Mouse (Mus musculus) kidney, embryonic 16.5 days (tissue): ENCODE data around the gene Deaf1. TPM values are rescaled to one million over a fixed set of nuclear protein-coding genes. Genes with fewer than 3 reads are reported as not detected.

Experiments used
- ATAC-seq: fragments of 200-750 bp; cut with Nextera tagmentation; 2 replicates; pipeline ENCODE4 v1.8.0; 2017; ENCODE audit warnings: moderate TSS enrichment; ENCODE audit not compliant: low FRiP score, low TSS enrichment
- H3K27ac ChIP-seq: fragments of 300-500 bp; sonication (generic); 2 replicates; pipeline ENCODE4 v1.5.1; 2014; ENCODE audit warnings: low read length
- H3K27me3 ChIP-seq: fragments of 300-500 bp; sonication (generic); 2 replicates; pipeline ENCODE4 v1.6.1; 2014; ENCODE audit warnings: low read length, control low read depth, mixed read lengths; ENCODE audit not compliant: insufficient read depth
- H3K36me3 ChIP-seq: fragments of 300-500 bp; sonication (generic); 2 replicates; pipeline ENCODE4 v1.6.1; 2014; ENCODE audit warnings: low read length, control low read depth, mixed read lengths; ENCODE audit not compliant: insufficient read depth
- H3K4me1 ChIP-seq: fragments of 300-500 bp; sonication (generic); 2 replicates; pipeline ENCODE4 v1.6.1; 2014; ENCODE audit warnings: low read length, control low read depth, mixed read lengths; ENCODE audit not compliant: insufficient read depth
- H3K4me2 ChIP-seq: fragments of 300-500 bp; sonication (generic); replicated peaks from 2 replicates; pipeline ENCODE4 v1.6.1; 2014; ENCODE audit warnings: low read depth, low read length
- H3K4me3 ChIP-seq: fragments of 300-500 bp; sonication (generic); 2 replicates; pipeline ENCODE4 v1.5.1; 2014; ENCODE audit warnings: mild to moderate bottlenecking, low read length
- H3K9ac ChIP-seq: fragments of 300-500 bp; sonication (generic); replicated peaks from 2 replicates; pipeline ENCODE4 v1.6.1; 2014; ENCODE audit warnings: low read length
- H3K9me3 ChIP-seq: fragments of 300-500 bp; sonication (generic); 2 replicates; pipeline ENCODE4 v1.6.1; 2016; ENCODE audit warnings: low read length, control low read depth
- WGBS: fragments of 180-500 bp; shearing (Covaris S2); extraction: QIAGEN DNeasy Blood & Tissue Kit; methylation state at CpG from one replicate; pipeline ENCODE4 v1.1.7; 2014; 5-methylcytosine and 5-hydroxymethylcytosine counted together
- polyA plus RNA-seq: library from polyadenylated mRNA; unstranded; fragments of >200 nt; fragmentation: Nextera tagmentation; extraction: Ambion mirVana; gene quantifications from 2 replicates; pipeline ENCODE4 v1.2.1, GENCODE M21; 2015

Deaf1 gene
- polyA plus RNA-seq, 1 experiment from 2014 or later = 77.4 TPM

- peak overlapping the region; percentile 73 for H3K9ac ChIP-seq
- WGBS = 67% methylated on average over 6 of the region's 6 CpGs
- H3K9me3 ChIP-seq = no peaks in the 10 kb centered on the region
- H3K4me2 ChIP-seq = peak overlapping the region; percentile 63
- H3K36me3 ChIP-seq = no peaks in the 10 kb centered on the region
- peak overlapping the region; percentile 79 for H3K27ac ChIP-seq
- no peaks in the 10 kb centered on the region for H3K27me3 ChIP-seq
- peaks cover 19% of the 10 kb centered on the region for H3K4me1 ChIP-seq
- peak; percentile 50 for ATAC-seq
- H3K4me3 ChIP-seq = peak overlapping the region; percentile 47; the same call in 1 of the 2 replicates
These were observed 13.0 kb upstream of the Deaf1 start for GRCm38 (mm10) chr7:141340476-141340875.

GRCm38 (mm10) chr7:141340023-141340422 is 12.5 kb upstream of the Deaf1 start:
- no peaks in the 10 kb centered on the region for H3K27me3 ChIP-seq
- peaks cover 19% of the 10 kb centered on the region for H3K4me1 ChIP-seq
- 0 out of 2 replicates have a peak, but pooled peaks cover 2% of the 10 kb centered on the region for H3K36me3 ChIP-seq
- peak overlapping the region; percentile 73 for H3K9ac ChIP-seq
- H3K27ac ChIP-seq = peak overlapping the region; percentile 79
- peak overlapping the region; percentile 47 for H3K4me3 ChIP-seq
- ATAC-seq = peak; percentile 2; the same call in 1 of the 2 replicates
- peak overlapping the region; percentile 63 for H3K4me2 ChIP-seq
- H3K9me3 ChIP-seq = no peaks in the 10 kb centered on the region
- 64% methylated on average over 7 of the region's 7 CpGs for WGBS

- 29% methylated on average over 20 of the region's 20 CpGs for WGBS
- peak; percentile 5; the same call in 1 of the 2 replicates for ATAC-seq
- Histone ChIP-seq H3K4me3 (peak overlapping the region; percentile 47), H3K27me3 (no peaks in the 10 kb centered on the region), H3K36me3 (peaks cover 9% of the 10 kb centered on the region), H3K27ac (peak overlapping the region; percentile 79), H3K4me1 (peaks cover 19% of the 10 kb centered on the region), H3K9ac (peak overlapping the region; percentile 73), H3K4me2 (peak overlapping the region; percentile 63), H3K9me3 (no peaks in the 10 kb centered on the region)
These were observed 11.9 kb upstream of the Deaf1 start for GRCm38 (mm10) chr7:141339215-141339920.

GRCm38 (mm10) chr7:141338576-141339131 is 11.2 kb upstream of the Deaf1 start, which contains the start of gene Eps8l2:
Gene Eps8l2 (plus strand): TSS chr7:141338880.
- H3K9me3 ChIP-seq = no peaks in the 10 kb centered on the region
- no peaks in the 10 kb centered on the region for H3K27me3 ChIP-seq
- peak within 1 kb of the TSS; percentile 79 for H3K27ac ChIP-seq
- WGBS = 4% methylated on average over 23 of the region's 23 CpGs
- peak within 1 kb of the TSS; percentile 73 for H3K9ac ChIP-seq
- H3K4me3 ChIP-seq = peak within 1 kb of the TSS; percentile 47
- ATAC-seq = peak; percentile 89
- H3K4me1 ChIP-seq = peaks cover 19% of the 10 kb centered on the region
- H3K36me3 ChIP-seq = peaks cover 14% of the 10 kb centered on the region
- peak within 1 kb of the TSS; percentile 63 for H3K4me2 ChIP-seq

GRCm38 (mm10) chr7:141337716-141338416 is 10.4 kb upstream of the Deaf1 start:
- H3K27me3 ChIP-seq = no peaks in the 10 kb centered on the region
- peak overlapping the region; percentile 63 for H3K4me2 ChIP-seq
- H3K36me3 ChIP-seq = peaks cover 20% of the 10 kb centered on the region
- peak overlapping the region; percentile 73; the same call in 1 of the 2 replicates for H3K9ac ChIP-seq
- H3K4me3 ChIP-seq = no peak overlapping the region
- ATAC-seq = no peak
- peak overlapping the region; percentile 51 for H3K27ac ChIP-seq
- WGBS = 68% methylated on average over 3 of the region's 3 CpGs
- H3K4me1 ChIP-seq = peaks cover 19% of the 10 kb centered on the region
- no peaks in the 10 kb centered on the region for H3K9me3 ChIP-seq

- no peaks in the 10 kb centered on the region for H3K9me3 ChIP-seq
- 89% methylated on average over 3 of the region's 3 CpGs for WGBS
- H3K4me1 ChIP-seq = peaks cover 19% of the 10 kb centered on the region
- ATAC-seq = no peak
- no peak overlapping the region for H3K4me2 ChIP-seq
- no peak overlapping the region for H3K4me3 ChIP-seq
- H3K27me3 ChIP-seq = no peaks in the 10 kb centered on the region
- no peak overlapping the region for H3K27ac ChIP-seq
- no peak overlapping the region for H3K9ac ChIP-seq
- H3K36me3 ChIP-seq = peaks cover 23% of the 10 kb centered on the region
These were observed 8.8 kb upstream of the Deaf1 start for GRCm38 (mm10) chr7:141336296-141336695.

- no peak for ATAC-seq
- no peak overlapping the region for H3K27ac ChIP-seq
- H3K27me3 ChIP-seq = no peaks in the 10 kb centered on the region
- no peak overlapping the region for H3K9ac ChIP-seq
- H3K4me1 ChIP-seq = peaks cover 19% of the 10 kb centered on the region
- H3K9me3 ChIP-seq = no peaks in the 10 kb centered on the region
- H3K4me3 ChIP-seq = no peak overlapping the region
- no peak overlapping the region for H3K4me2 ChIP-seq
- 77% methylated on average over 4 of the region's 4 CpGs for WGBS
- H3K36me3 ChIP-seq = peaks cover 23% of the 10 kb centered on the region
These were observed 8.2 kb upstream of the Deaf1 start for GRCm38 (mm10) chr7:141335682-141336081.

- ATAC-seq = no peak
- Histone ChIP-seq H3K9me3 (no peaks in the 10 kb centered on the region), H3K4me2 (no peak overlapping the region), H3K27me3 (no peaks in the 10 kb centered on the region), H3K9ac (no peak overlapping the region), H3K36me3 (peaks cover 23% of the 10 kb centered on the region), H3K4me3 (no peak overlapping the region), H3K4me1 (peaks cover 15% of the 10 kb centered on the region), H3K27ac (no peak overlapping the region)
- WGBS = 76% methylated on average over 2 of the region's 2 CpGs
These were observed 7.6 kb upstream of the Deaf1 start for GRCm38 (mm10) chr7:141335044-141335579.

- peak overlapping the region; percentile 30; the same call in 1 of the 2 replicates for H3K9ac ChIP-seq
These were observed 4.5 kb upstream of the Deaf1 start for GRCm38 (mm10) chr7:141331990-141332389.

More at GRCm38 (mm10) chr7:141331990-141332389, 4.5 kb upstream of the Deaf1 start:
- ATAC-seq = no peak
- H3K4me3 ChIP-seq = no peak overlapping the region
- H3K4me2 ChIP-seq = no peak overlapping the region
- 59% methylated on average over 6 of the region's 6 CpGs for WGBS
- H3K36me3 ChIP-seq = peaks cover 23% of the 10 kb centered on the region
- H3K27ac ChIP-seq = peak overlapping the region; percentile 71
- H3K4me1 ChIP-seq = peaks cover 10% of the 10 kb centered on the region; the same call in 1 of the 2 replicates
- H3K27me3 ChIP-seq = no peaks in the 10 kb centered on the region
- no peaks in the 10 kb centered on the region for H3K9me3 ChIP-seq
